Mouse (Mus musculus) cerebellum, adult 9-10 months (tissue): ENCODE data around the gene Rab31.

ENCODE experiments used
- DNase-seq: peaks from one replicate; pipeline ENCODE4 v3.0.0; 2022

Rab31 gene

DNA sequence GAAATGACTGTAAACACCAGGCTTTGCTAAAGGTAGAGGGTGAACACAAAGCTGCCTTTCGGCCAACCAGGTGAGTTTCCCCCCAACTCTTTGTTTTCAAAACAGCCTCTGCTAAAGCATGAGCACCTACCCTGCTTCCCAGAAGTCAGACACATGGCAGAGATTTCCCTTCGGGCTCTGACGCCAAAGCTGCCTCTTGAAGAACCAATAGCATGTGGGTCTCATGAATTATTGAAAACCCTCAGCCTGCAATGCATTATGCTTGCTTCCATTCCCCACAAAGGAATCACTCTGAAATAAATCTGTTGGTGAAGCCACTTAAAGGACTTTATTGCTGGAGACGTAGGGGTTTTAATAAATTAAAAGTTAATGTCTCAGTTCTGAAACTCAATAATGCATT is 72.5 kb downstream of the Rab31 start:
- peak; percentile 1 for DNase-seq

- peak; percentile 59 for DNase-seq
Measured at GRCm38 (mm10) chr17:65697791-65698463, 74.6 kb downstream of the Rab31 start.

GRCm38 (mm10) chr17:65696939-65697338 is 75.6 kb downstream of the Rab31 start:
- DNase-seq: no peak

DNA sequence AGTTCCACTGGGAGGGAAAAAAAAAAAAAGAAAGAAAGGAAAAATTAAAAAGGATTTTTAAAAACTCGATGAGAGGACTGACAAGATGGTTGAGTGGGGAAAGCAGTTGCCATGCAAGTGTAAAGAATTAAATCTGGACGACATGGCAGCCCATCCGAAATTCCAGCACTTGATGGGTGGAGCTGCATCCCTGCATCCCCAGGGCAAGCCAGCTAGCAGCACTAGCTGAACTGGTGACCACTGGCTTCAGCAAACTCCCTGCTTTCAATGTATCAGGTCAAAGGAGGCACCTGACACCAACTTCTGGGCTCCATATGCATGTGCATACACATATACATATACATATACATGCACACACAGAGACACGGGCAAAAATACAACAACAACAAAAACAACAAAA is 80.3 kb downstream of the Rab31 start:
- DNase-seq: no peak

- peak; percentile 95 for DNase-seq
Measured at GRCm38 (mm10) chr17:65683731-65684130, 88.8 kb downstream of the Rab31 start.

DNA sequence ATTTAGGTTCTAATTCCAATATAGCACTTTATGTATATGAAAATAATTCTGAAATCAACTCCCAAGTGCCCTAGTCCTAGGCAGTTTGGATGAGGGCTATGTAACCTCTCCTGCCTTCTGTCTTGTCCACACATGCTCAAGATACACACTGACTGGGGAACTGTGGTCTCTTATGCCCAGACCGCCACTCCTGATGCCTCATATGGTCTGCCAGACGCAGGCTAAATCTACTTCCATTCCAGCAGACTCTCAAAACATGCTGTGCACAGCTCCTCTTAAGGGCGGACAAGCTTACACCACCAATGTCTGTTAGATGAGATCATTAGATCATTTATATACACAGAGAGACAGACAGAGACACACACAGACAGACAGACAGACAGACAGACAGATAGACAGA is 89.2 kb downstream of the Rab31 start:
- DNase-seq: no peak

GRCm38 (mm10) chr17:65682071-65682680 is 90.4 kb downstream of the Rab31 start:
- no peak for DNase-seq

DNA sequence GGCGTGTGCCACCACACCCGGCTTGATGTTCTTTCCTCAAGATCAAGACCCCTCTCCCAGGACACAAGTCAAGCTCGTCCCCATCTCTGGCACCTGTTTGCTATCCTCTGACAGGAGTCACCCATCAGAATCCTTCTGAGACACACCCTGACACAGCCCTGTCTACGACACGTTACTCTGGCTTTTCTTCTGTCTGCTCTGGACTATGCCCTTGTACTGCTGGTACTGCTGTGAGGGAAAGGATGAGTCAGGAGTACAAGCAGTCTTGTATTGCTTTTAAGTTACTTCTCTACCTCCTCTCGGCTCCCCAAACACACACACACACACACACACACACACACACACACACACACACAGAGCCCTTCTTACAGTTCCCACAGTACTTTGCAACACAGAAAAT is 91.0 kb downstream of the Rab31 start:
- DNase-seq: no peak

DNA sequence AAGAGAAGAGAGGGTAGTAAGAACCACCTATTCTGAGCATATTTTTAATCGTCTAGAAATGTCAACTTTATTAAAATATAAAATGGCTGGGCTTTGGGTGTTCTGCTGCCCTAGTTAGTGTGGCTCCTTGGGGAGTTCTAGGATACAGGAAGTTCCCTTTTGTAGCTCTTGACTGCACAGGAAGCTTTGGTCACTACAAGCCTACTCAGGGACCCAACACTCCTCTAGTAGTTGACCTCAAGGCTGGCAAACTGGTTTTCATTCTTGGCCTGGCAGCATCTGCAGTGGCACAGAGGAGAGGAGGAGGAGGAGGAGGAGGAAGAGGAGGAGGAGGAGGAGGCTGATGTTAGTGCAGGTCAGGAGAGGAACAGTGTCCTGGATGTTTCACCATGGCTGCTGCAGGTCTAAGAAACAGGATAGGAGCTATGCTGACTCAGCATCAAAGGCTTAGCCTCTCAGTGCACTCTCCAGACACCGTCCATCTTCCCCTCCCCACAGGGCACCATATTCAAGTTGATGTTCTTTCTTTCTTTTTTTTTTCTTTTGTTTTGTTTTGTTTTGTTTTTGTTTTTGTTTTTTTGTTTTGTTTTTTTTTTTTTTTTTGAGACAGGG is 91.6 kb downstream of the Rab31 start:
- no peak for DNase-seq

DNA sequence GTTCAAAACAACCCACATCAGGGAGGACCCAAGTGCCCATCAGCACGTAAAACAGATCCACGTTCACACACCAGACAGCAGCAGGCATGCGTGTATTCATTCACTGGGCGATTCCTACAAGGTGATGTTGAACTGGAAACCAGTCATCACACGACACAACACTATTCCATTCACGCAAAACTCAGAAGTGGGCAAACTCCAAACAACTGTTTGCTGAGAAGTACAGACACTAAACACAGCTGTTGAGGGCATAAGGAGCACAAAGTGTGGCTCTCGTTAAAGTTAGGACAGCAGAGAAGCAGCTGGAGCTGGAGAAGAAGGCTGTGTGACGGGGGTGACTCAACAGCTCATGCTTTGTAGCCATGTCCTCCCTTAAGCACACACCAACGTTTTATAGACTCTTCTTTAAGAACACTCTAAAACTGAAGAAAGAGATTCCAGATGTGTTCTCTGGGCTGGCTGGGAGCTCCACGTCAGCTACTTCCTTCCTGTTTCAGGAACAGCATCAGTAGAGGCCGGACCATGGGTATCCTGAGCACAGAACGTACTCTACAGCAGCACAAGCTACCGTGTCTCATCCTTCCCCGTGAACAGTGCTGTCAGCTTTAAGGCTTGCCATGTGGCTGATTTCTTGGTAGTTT is 92.6 kb downstream of the Rab31 start:
- DNase-seq: no peak

- DNase-seq: no peak
Measured at GRCm38 (mm10) chr17:65677742-65678141, 94.8 kb downstream of the Rab31 start.

GRCm38 (mm10) chr17:65676536-65676935 is 96.0 kb downstream of the Rab31 start:
- no peak for DNase-seq

DNA sequence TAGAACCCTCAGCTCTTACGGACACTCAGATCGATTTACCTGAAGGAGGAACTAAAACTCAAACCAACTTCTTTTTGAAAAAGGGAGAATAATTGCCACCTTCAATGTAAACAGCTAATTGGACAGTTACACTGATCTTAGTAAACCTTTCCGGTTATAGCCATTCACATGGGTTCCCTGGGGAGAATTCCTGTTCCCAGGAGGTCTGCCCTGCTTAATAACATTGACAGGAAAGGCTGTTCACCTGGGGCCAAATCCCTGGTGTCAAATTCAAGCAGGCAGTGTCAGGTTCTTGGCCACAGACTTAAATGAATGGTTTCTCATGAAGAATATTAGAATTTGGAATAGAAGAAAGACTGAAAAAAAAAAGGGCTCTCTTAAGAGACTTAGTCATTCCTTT is 96.6 kb downstream of the Rab31 start:
- DNase-seq: no peak

- DNase-seq: no peak
Measured at GRCm38 (mm10) chr17:65674710-65675171, 97.8 kb downstream of the Rab31 start.

- DNase-seq: no peak
Measured at GRCm38 (mm10) chr17:65672926-65673325, 99.6 kb downstream of the Rab31 start.

- DNase-seq: no peak
Measured at GRCm38 (mm10) chr17:65669061-65669460, 103.5 kb downstream of the Rab31 start.

- no peak for DNase-seq
Measured at GRCm38 (mm10) chr17:65667792-65668191, 104.8 kb downstream of the Rab31 start.

GRCm38 (mm10) chr17:65666388-65667161 is 106.0 kb downstream of the Rab31 start:
- DNase-seq: no peak

DNA sequence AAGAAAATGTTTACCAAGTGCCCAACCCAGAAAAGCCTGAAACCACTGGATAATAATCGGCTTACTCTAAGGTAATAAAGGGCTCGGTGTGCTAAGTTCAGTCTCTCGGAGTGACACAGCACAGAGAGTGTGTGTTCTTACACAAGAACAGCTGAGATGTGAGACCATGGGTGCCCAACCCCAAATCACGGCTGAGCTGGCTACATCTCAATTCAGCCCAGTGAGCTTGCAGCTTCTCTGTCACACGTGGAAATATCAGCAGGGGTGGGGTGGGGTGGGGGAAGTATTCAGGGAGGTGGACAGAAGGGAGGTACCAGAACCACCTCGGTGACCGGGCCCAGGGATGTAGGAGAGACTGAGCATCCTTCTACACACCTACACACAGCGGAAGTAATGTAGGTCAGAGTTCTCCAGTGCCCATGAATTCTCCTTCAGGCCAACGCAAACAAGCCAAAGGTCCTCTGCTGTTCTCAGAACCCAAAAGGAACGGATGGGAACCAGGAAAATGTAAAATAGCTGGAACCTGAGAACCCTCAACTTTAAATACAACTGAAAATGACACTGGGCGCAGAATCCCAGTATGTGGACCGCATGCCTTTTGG is 106.7 kb downstream of the Rab31 start:
- no peak for DNase-seq

DNA sequence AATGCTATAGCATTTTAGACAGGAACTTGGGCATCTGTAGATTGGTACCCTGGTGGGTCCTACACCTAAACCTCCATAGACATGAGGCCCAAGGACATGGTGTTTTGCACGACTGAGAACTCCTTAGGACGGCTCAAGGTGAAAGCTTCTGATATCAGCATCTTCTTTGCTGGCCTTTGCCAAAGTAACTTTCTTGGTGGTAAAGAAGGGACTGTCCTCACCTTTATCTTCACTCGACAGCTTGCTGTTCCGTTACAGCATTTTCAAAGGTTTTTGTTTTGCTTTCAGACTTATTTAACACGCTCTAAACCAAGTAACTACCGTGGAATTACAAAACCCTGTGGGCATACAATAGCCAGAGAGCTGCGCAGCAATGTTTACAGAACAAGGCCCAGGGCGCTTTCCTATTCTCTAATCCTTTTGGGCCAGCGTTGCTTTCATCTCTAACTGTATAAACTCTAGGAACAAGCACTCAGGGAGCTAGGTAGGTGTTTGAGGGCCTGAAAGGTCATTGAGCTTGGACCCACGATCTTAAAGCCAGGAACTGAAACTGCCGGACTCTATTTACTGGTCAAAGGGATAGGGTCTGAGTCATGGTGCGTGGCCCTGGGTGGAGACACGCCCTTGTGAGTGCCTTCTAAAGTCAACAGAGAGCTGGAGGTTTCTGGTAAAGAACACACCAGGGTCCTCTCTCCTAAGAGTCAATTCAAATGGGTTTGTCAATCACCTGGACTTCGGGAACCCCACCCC is 109.0 kb downstream of the Rab31 start:
- no peak for DNase-seq

GRCm38 (mm10) chr17:65662662-65663061 is 109.9 kb downstream of the Rab31 start:
- no peak for DNase-seq

DNA sequence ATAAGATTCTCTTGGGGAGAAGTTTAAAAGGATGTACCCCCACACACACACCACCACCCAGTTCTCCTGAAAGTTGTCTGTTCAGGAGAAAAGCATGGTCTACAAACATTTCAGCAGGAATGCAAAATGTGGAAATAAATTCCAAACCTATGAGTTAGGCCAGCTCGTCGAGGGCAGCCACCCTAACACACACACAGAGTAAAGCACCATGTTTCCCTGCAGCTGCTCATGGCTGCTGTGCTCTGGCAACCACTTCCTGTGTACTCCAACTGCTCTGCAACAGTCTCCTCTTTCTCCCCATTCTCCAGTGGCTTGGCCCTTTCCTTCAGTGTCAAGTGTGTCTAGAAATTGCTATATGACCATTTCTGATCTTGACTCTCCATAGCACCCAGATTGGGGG is 114.1 kb downstream of the Rab31 start:
- no peak for DNase-seq
